Mouse (Mus musculus): ENCODE results near the gene Thap7. TPM values are rescaled to one million over a fixed set of nuclear protein-coding genes. Genes with fewer than 3 reads are reported as not detected.
A peak's percentile ranks its signal among the peaks of the same experiment; 100 is the strongest.

Gene Thap7
- total RNA-seq (2021) (10 to 100 TPM; 13.3 to 16.0 TPM), polyA plus RNA-seq (2012; rRNA removed) (32.2 and 32.3 TPM in 2 replicates)
- long read RNA-seq, partial matches to known transcripts: 0 of 10 reads
- long read RNA-seq, other reads (novel, unspliced or antisense): 3 of 10 reads

DNA sequence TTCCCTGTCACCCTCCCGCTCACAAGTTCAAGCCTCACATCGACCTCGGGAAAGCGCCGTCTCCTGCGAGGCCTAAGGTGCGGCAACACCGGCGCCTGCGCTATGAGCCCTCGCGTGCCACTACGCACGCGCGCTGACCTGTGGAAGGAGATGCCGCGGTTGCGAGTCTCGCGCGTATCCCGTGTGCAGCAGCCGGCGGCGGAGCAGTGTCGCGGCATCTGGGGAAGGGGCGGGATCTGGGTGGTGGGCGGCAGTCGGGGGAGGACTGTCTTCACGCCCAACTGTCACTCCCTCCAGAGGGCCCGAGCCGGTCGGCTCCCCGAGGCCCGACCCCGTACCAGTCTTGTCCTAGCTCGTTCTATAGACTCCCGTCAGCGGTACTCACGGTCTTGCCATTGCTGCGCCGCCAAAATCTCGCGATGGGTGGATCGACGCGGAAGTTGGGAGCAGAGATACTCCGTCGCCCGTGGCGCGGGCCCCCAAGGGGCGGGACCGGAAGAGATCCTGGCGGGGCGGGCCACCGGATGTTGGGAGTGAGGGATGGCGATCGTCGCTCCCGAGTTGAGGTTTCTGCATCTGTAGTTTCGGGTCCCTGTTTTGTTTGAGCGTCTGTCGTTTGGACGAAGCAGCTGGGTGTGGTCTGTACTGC is at the start of gene Thap7:
TSS of gene Thap7 (minus strand) at position 497 of the 649 bp plus-strand sequence.
- H3K27me3 ChIP-seq (ENCODE audit: control insufficient read depth, insufficient read depth, low read length): no peaks in the 10 kb centered on the region
- peak; percentile 97 to 98 for DNase-seq
- no peaks in the 10 kb centered on the region for H3K36me3 ChIP-seq (ENCODE audit: control insufficient read depth, insufficient read depth, low read length)
- peaks cover 4% of the 10 kb centered on the region; the same call in 1 of the 2 replicates for H3K4me1 ChIP-seq (ENCODE audit: control insufficient read depth, insufficient read depth, low read length)
- intact Hi-C loops (cut with DNase I): loop anchor here (1.0 kb wide), 2 partner anchors 22 to 125 kb away; partner anchors contain the start of genes Lztr1 and Snap29
- peak within 1 kb of the TSS; percentile 84 for H3K9ac ChIP-seq (ENCODE audit: low read depth, low read length)
- under 1% methylated on average over 67 of the region's 67 CpGs for WGBS
- no peaks in the 10 kb centered on the region for H3K79me2 ChIP-seq (replicated peaks; ENCODE audit: control insufficient read depth, insufficient read depth, low read length)
- peak within 1 kb of the TSS; percentile 63 for H3K4me3 ChIP-seq
- peak within 1 kb of the TSS; percentile 95 for H3K27ac ChIP-seq
- TF ChIP-seq POLR2A (IDR thresholded peaks at IDR 0.05; ENCODE audit: insufficient read depth, low read depth, low read length): peak; percentile 90
- TF ChIP-seq CTCF (IDR thresholded peaks at IDR 0.05): no peak
- TF ChIP-seq EP300 (IDR thresholded peaks at IDR 0.05; ENCODE audit: insufficient read depth, low read depth, low read length): 0 out of 2 replicates have a peak, but pooled peaks have one; percentile 18

DNA sequence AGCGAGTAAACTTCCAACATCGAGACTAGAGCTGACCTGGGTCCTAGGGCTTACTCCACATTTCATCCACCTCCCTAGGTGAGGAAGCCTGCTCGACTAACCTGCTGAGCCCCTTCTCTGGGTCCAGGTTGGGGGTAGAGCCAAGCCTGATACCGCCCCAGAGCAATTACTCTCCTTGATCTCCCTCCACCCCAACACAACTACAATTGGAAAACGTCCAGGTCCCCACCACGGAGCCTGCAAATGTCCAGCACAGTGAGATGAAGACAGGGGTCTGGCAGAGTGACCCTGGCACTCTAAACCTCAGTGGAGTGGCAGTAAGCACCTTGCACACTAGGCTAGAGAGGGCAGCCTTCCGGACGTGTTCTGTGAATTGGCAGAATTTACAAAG is 45.9 kb upstream of the Thap7 start:
- Histone ChIP-seq H3K9ac (ENCODE audit: low read depth, low read length) (no peak overlapping the region; the same call in 1 of the 2 replicates), H3K27me3 (ENCODE audit: control insufficient read depth, insufficient read depth, low read length) (no peaks in the 10 kb centered on the region), H3K4me3 (peak overlapping the region; percentile 56), H3K27ac (no peak overlapping the region), H3K4me1 (ENCODE audit: control insufficient read depth, insufficient read depth, low read length) (0 out of 2 replicates have a peak, but pooled peaks cover 1% of the 10 kb centered on the region), H3K79me2 (replicated peaks; ENCODE audit: control insufficient read depth, insufficient read depth, low read length) (no peaks in the 10 kb centered on the region), H3K36me3 (ENCODE audit: control insufficient read depth, insufficient read depth, low read length) (no peaks in the 10 kb centered on the region)
- intact Hi-C loops (cut with DNase I): no loop called here
- 19% methylated on average over 8 of the region's 8 CpGs for WGBS
- no peak for DNase-seq
- TF ChIP-seq EP300 (IDR thresholded peaks at IDR 0.05; ENCODE audit: insufficient read depth, low read depth, low read length): no peak
- no peak for TF ChIP-seq CTCF (IDR thresholded peaks at IDR 0.05)
- TF ChIP-seq POLR2A (IDR thresholded peaks at IDR 0.05; ENCODE audit: insufficient read depth, low read depth, low read length): no peak

DNA sequence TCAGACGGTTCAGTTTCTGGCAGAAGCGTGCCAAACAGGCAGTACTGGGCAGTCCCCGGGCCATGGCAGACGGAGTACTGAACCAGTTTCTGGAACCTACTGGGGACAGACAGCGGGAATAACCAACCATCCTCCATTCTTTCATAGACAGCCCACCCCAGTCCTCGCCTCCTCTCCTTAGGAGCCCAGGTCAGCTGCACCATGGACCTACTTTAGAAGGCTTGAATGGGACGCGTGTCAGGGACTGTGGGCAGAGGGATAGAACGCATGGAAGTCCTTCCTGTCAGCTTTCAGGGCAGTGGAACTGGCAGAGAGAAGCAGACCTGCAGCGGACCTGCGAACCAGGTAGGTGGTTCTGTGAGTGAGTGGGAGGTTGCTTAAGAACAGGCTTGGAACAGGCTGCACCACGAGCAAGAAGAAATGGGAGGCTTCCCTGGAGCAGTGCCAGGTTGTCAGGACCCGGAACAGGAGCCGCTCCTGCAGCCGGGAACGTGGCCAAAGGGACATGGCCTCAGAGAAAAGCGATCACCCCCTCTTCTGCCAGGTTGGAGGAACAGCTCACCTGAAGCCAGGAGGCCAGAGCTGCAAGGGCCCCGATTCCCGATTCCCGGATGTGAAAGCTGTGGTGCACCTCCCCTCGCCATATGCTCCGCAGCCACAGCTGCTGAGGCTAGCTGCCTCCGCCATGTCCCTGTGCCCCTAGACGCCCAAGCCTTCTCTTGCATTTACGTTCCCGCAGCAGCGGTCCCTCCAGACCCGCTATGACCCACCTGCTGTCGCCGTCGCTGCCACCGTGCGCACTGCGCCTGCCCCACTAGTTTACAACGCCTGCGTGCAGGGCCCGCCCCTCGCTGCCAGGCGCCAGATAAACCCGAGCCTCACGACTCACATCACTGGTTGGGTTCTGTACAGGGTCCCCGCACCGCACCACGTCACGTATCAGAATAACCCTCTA is 45.2 kb upstream of the Thap7 start:
- Histone ChIP-seq H3K79me2 (replicated peaks; ENCODE audit: control insufficient read depth, insufficient read depth, low read length) (no peaks in the 10 kb centered on the region), H3K36me3 (ENCODE audit: control insufficient read depth, insufficient read depth, low read length) (no peaks in the 10 kb centered on the region), H3K4me1 (ENCODE audit: control insufficient read depth, insufficient read depth, low read length) (0 out of 2 replicates have a peak, but pooled peaks cover 1% of the 10 kb centered on the region), H3K27me3 (ENCODE audit: control insufficient read depth, insufficient read depth, low read length) (no peaks in the 10 kb centered on the region), H3K27ac (no peak overlapping the region), H3K9ac (ENCODE audit: low read depth, low read length) (peak overlapping the region; percentile 49), H3K4me3 (peak overlapping the region; percentile 56)
- peak; percentile 52 to 57 for DNase-seq
- TF ChIP-seq POLR2A (IDR thresholded peaks at IDR 0.05; ENCODE audit: insufficient read depth, low read depth, low read length) (no peak), CTCF (IDR thresholded peaks at IDR 0.05) (no peak), EP300 (IDR thresholded peaks at IDR 0.05; ENCODE audit: insufficient read depth, low read depth, low read length) (no peak)
- WGBS: 13% methylated on average over 45 of the region's 45 CpGs
- intact Hi-C loops (cut with DNase I): no loop called here

DNA sequence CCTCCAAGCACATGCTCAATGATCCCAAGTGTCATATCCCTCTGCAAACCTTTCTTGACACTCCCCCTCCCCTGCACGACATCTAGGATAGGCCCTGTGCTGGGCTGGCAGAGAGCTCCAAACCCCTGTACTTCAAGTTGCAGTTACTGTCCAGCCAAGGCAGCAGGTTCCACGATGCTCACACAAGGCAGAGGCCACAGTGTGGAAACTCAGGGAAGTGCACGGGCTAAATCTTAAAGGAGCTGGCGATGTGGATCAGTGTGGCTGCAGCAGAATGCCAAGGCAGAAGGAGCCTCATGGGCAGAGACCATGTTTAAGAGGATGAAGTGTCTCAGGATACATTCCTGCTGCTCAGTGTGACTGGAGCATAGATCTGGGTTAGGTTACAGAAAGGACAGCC is 35.2 kb upstream of the Thap7 start:
- Histone ChIP-seq H3K27ac (no peak overlapping the region), H3K4me1 (ENCODE audit: control insufficient read depth, insufficient read depth, low read length) (no peaks in the 10 kb centered on the region), H3K27me3 (ENCODE audit: control insufficient read depth, insufficient read depth, low read length) (no peaks in the 10 kb centered on the region), H3K9ac (ENCODE audit: low read depth, low read length) (no peak overlapping the region), H3K36me3 (ENCODE audit: control insufficient read depth, insufficient read depth, low read length) (no peaks in the 10 kb centered on the region), H3K79me2 (replicated peaks; ENCODE audit: control insufficient read depth, insufficient read depth, low read length) (no peaks in the 10 kb centered on the region), H3K4me3 (no peak overlapping the region)
- DNase-seq: no peak
- no peak for TF ChIP-seq EP300 (IDR thresholded peaks at IDR 0.05; ENCODE audit: insufficient read depth, low read depth, low read length)
- no peak for TF ChIP-seq CTCF (IDR thresholded peaks at IDR 0.05)
- no peak for TF ChIP-seq POLR2A (IDR thresholded peaks at IDR 0.05; ENCODE audit: insufficient read depth, low read depth, low read length)
- WGBS: 31% methylated on average over 4 of the region's 4 CpGs
- intact Hi-C loops (cut with DNase I): no loop called here

DNA sequence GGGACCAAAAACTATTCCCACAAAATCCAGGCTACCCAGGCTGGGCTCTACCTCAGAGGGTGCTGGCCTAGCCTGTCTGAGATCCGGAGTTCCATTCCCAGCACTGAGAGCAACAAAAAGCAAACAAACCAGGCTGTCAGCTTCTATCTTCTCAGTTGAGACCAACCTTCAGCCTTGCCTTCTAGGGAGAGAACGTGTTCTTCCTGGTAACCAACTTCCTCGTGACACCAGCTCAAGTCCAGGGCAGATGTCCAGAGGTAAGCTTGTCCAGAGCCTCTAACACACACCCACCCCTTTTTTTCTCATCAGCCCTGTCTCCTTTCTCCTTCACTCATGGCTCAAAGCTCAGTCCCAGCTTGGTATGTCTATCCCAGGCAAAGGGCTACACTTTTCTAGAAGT is 33.8 kb upstream of the Thap7 start:
- Histone ChIP-seq H3K9ac (ENCODE audit: low read depth, low read length) (no peak overlapping the region), H3K27me3 (ENCODE audit: control insufficient read depth, insufficient read depth, low read length) (no peaks in the 10 kb centered on the region), H3K36me3 (ENCODE audit: control insufficient read depth, insufficient read depth, low read length) (no peaks in the 10 kb centered on the region), H3K27ac (no peak overlapping the region), H3K79me2 (replicated peaks; ENCODE audit: control insufficient read depth, insufficient read depth, low read length) (no peaks in the 10 kb centered on the region), H3K4me3 (no peak overlapping the region), H3K4me1 (ENCODE audit: control insufficient read depth, insufficient read depth, low read length) (no peaks in the 10 kb centered on the region)
- intact Hi-C loops (cut with DNase I): no loop called here
- 61% methylated on average over 3 of the region's 3 CpGs for WGBS
- TF ChIP-seq CTCF (IDR thresholded peaks at IDR 0.05) (no peak), POLR2A (IDR thresholded peaks at IDR 0.05; ENCODE audit: insufficient read depth, low read depth, low read length) (no peak), EP300 (IDR thresholded peaks at IDR 0.05; ENCODE audit: insufficient read depth, low read depth, low read length) (no peak)
- no peak for DNase-seq

Data from heart, adult 2 months (tissue).